Mouse (Mus musculus) bone marrow macrophage, adult 2 months (primary cell): ENCODE results near the gene Olfr354.

ENCODE experiments used
- CTCF ChIP-seq: IDR thresholded peaks from 2 replicates; pipeline ENCODE4 v1.5.1; 2012; ENCODE audit warnings: low read depth, mild to moderate bottlenecking, low read length, moderate library complexity
- POLR2A ChIP-seq: IDR thresholded peaks from 2 replicates; pipeline ENCODE4 v1.6.1; 2012; ENCODE audit warnings: mild to moderate bottlenecking, low read depth, low read length, borderline replicate concordance

GRCm38 (mm10) chr2:36868160-36868559 lies 37.3 kb upstream of the Olfr354 start, which contains the start of gene Olfr352:
- TF ChIP-seq POLR2A (no peak), CTCF (no peak)
